In genomic region chr1:134555871-134556670, GRCm38 (mm10) we compare ENCODE assay signal across 9 mouse cellular contexts. TPM values are rescaled to one million over a fixed set of nuclear protein-coding genes. Genes with fewer than 3 reads are reported as not detected.
A peak's percentile ranks its signal among the peaks of the same experiment; 100 is the strongest.
DNase-seq lines count a peak whose midpoint lies in the region; ATAC-seq and TF ChIP-seq lines count a peak whose summit lies in the region.
"Had no signal": no experiment of that assay in that cellular context is flagged by ENCODE, and none has a peak within 500 bp of the region (broad histone marks: within the 10 kb centered on the region; RNA-seq: fewer than 3 reads in every experiment).

No protein-coding gene starts in this region.

- peak overlapping the region; percentile 69 for H3K4me3 ChIP-seq in ES-Bruce4 (ENCODE audit: low read depth, low read length)
- peak overlapping the region; percentile 66 for H3K4me3 ChIP-seq in forebrain, embryonic 13.5 days
- peak overlapping the region; percentile 95 for H3K4me3 ChIP-seq in megakaryocyte, embryonic 14.5 days (replicated peaks)

- ATAC-seq in forebrain, embryonic 13.5 days, result peak; percentile 46

- intact Hi-C loops in left cerebral cortex, postnatal 36 days (cut with DNase I), result no loop called here

- no peak for TF ChIP-seq CTCF in ES-Bruce4 (IDR thresholded peaks at IDR 0.05; ENCODE audit: low read depth, low read length)

- no peaks in the 10 kb centered on the region for H3K9me3 ChIP-seq in ES-Bruce4 (replicated peaks; ENCODE audit: control insufficient read depth, insufficient read depth, low read length, poor library complexity, severe bottlenecking)
- H3K9me3 ChIP-seq in forebrain, embryonic 13.5 days (replicated peaks), result no peaks in the 10 kb centered on the region
- no peaks in the 10 kb centered on the region for H3K9me3 ChIP-seq in megakaryocyte, embryonic 14.5 days

- DNase-seq in adrenal gland, postnatal 25 days, result peak; percentile 54
- DNase-seq in induced T-regulatory cell, adult 2 months (ENCODE audit: low read depth), result peak; percentile 74
- peak; percentile 14 to 67 for DNase-seq in left cerebral cortex, postnatal 36 days (ENCODE audit: low spot score in 2 of 2)
- DNase-seq in right cerebral cortex, postnatal 4 days, result peak; percentile 82
- no peak for DNase-seq in Muller cell, postnatal 12 days (ENCODE audit: inconsistent ontology term)

- 2% methylated on average over 40 of the region's 46 CpGs for WGBS in forebrain, embryonic 13.5 days

- 0 out of 2 replicates have a peak, but pooled peaks have one; percentile 35 for TF ChIP-seq EP300 in ES-Bruce4 (IDR thresholded peaks at IDR 0.05; ENCODE audit: insufficient read depth, low read depth, low read length)

- no peak for TF ChIP-seq POLR2A in ES-Bruce4 (IDR thresholded peaks at IDR 0.05; ENCODE audit: insufficient read depth, low read length)

- no peaks in the 10 kb centered on the region for H3K27me3 ChIP-seq in ES-Bruce4 (ENCODE audit: control insufficient read depth, insufficient read depth, low read length, poor library complexity, severe bottlenecking)
- H3K27me3 ChIP-seq in forebrain, embryonic 13.5 days, result no peaks in the 10 kb centered on the region
- no peaks in the 10 kb centered on the region for H3K27me3 ChIP-seq in megakaryocyte, embryonic 14.5 days (replicated peaks)

- peak overlapping the region; percentile 72 for H3K9ac ChIP-seq in ES-Bruce4 (ENCODE audit: low read depth, poor library complexity, severe bottlenecking)
- peak overlapping the region; percentile 80 for H3K9ac ChIP-seq in forebrain, embryonic 13.5 days

- peak overlapping the region; percentile 91 for H3K4me2 ChIP-seq in forebrain, embryonic 13.5 days

- no peaks in the 10 kb centered on the region for H3K36me3 ChIP-seq in ES-Bruce4 (ENCODE audit: control insufficient read depth, insufficient read depth, low read length, poor library complexity, severe bottlenecking)
- no peaks in the 10 kb centered on the region for H3K36me3 ChIP-seq in forebrain, embryonic 13.5 days (ENCODE audit: poor library complexity, severe bottlenecking)
- H3K36me3 ChIP-seq in megakaryocyte, embryonic 14.5 days (replicated peaks; ENCODE audit: low read length), result no peaks in the 10 kb centered on the region

- peaks cover 2% of the 10 kb centered on the region for H3K4me1 ChIP-seq in ES-Bruce4 (ENCODE audit: control insufficient read depth, insufficient read depth, low read length)
- peaks cover 13% of the 10 kb centered on the region; the same call in 1 of the 2 replicates for H3K4me1 ChIP-seq in forebrain, embryonic 13.5 days
- peaks cover 29% of the 10 kb centered on the region for H3K4me1 ChIP-seq in megakaryocyte, embryonic 14.5 days

- H3K27ac ChIP-seq in ES-Bruce4 (ENCODE audit: insufficient read depth, low read length), result peak overlapping the region; percentile 83
- peak overlapping the region; percentile 92 for H3K27ac ChIP-seq in forebrain, embryonic 13.5 days

RNA-seq across cellular contexts. Expression of gene Kdm5b, which starts 3.9 kb away (rescaled TPM):
- 161 and 181 TPM in 2 replicates for polyA plus RNA-seq in ES-Bruce4 (2011; ENCODE audit: insufficient read depth, insufficient read length, low read depth, missing spikeins)
- 45.5 and 55.4 TPM in 2 replicates for total RNA-seq in adrenal gland, postnatal 25 days (2021)
- 95.4 and 96.5 TPM in 2 replicates for polyA plus RNA-seq in forebrain, embryonic 13.5 days (2015; fragmentation: Nextera tagmentation; extraction: Ambion mirVana)
- total RNA-seq in left cerebral cortex, postnatal 36 days (2021), result 10 to 100 TPM; 57.7 to 67.6 TPM
- 0.63 and 1.8 TPM in 2 replicates for polyA plus RNA-seq in megakaryocyte, embryonic 14.5 days (2012; ENCODE audit: insufficient read depth, low replicate concordance)

RNA-seq across cellular contexts. Expression of gene Mgat4e, which starts 6.6 kb away (rescaled TPM):
- 1.3 and 1.6 TPM in 2 replicates for polyA plus RNA-seq in ES-Bruce4 (2011; ENCODE audit: insufficient read depth, insufficient read length, low read depth, missing spikeins)
- total RNA-seq in adrenal gland, postnatal 25 days (2021), result not detected in 2 replicates
- not detected in 2 replicates for polyA plus RNA-seq in forebrain, embryonic 13.5 days (2015; fragmentation: Nextera tagmentation; extraction: Ambion mirVana)
- total RNA-seq in left cerebral cortex, postnatal 36 days (2021), result not detected
- not detected in 2 replicates for polyA plus RNA-seq in megakaryocyte, embryonic 14.5 days (2012; ENCODE audit: insufficient read depth, low replicate concordance)
- total RNA-seq: heart, adult 18-20 months had no signal

Comparison
In these comparisons a context has a peak if more than half of its experiments do, and no peak if none do; other contexts are left out.
1. RNA of gene Kdm5b, which starts 3.9 kb away (polyA plus RNA-seq): 161 to 181 TPM in ES-Bruce4 and 95.4 to 96.5 TPM in forebrain, embryonic 13.5 days; 0.63 to 1.8 TPM in megakaryocyte, embryonic 14.5 days; every median in the first group is over 10 times any median in the second.
2. Peak in every context shown above with its lines, with median percentiles within 50 percentile points of each other: H3K4me3 ChIP-seq.